Mouse (Mus musculus): ENCODE results near the gene Slc51a. TPM values are rescaled to one million over a fixed set of nuclear protein-coding genes. Genes with fewer than 3 reads are reported as not detected.

The Slc51a gene
- polyA plus RNA-seq, 1 experiment from 2014 or later = 0.25 TPM

GRCm38 (mm10) chr16:32516006-32516962, 28.6 kb upstream of the Slc51a start:
- H3K4me1 ChIP-seq = peaks cover 34% of the 10 kb centered on the region
- 11% methylated on average over 21 of the region's 21 CpGs for WGBS
- H3K9ac ChIP-seq = peak overlapping the region; percentile 65
- H3K36me3 ChIP-seq = no peaks in the 10 kb centered on the region
- no peaks in the 10 kb centered on the region for H3K9me3 ChIP-seq
- H3K27ac ChIP-seq = peak overlapping the region; percentile 94
- H3K27me3 ChIP-seq = no peaks in the 10 kb centered on the region
- peak overlapping the region; percentile 57 for H3K4me2 ChIP-seq
- ATAC-seq (ENCODE audit: insufficient number of reproducible peaks, insufficient read depth, low FRiP score, low TSS enrichment, low read depth) = peak; percentile 70
- peak overlapping the region; percentile 30 for H3K4me3 ChIP-seq

- H3K36me3 ChIP-seq = no peaks in the 10 kb centered on the region
- H3K9ac ChIP-seq = no peak overlapping the region
- no peaks in the 10 kb centered on the region for H3K27me3 ChIP-seq
- WGBS = 91% methylated on average over 6 of the region's 6 CpGs
- no peak overlapping the region for H3K4me3 ChIP-seq
- ATAC-seq (ENCODE audit: insufficient number of reproducible peaks, insufficient read depth, low FRiP score, low TSS enrichment, low read depth) = no peak
- H3K27ac ChIP-seq = no peak overlapping the region
- H3K4me2 ChIP-seq = no peak overlapping the region
- no peaks in the 10 kb centered on the region for H3K9me3 ChIP-seq
- H3K4me1 ChIP-seq = peaks cover 31% of the 10 kb centered on the region
Observed at GRCm38 (mm10) chr16:32513948-32514347, 26.3 kb upstream of the Slc51a start.

DNA sequence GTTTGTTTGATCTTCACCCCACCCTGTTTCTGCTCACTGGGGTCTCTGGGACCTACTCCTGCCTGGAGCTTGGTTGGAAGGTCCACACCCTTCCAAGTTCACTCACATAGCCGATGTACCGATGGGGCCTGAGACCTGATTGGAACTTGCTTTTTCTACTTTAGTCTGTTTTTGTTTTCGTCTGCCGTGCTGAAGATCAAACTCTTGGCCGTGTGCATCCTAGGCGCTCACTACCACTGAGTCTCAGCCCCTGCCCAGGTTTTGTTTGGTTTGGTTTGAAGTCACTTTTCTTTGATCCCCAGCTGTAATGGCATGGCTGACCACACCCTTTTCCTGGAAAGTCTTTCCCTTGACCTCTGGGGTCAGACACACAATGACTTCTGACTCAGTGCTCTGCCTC, 25.7 kb upstream of the Slc51a start:
- WGBS = 90% methylated on average over 6 of the region's 6 CpGs
- no peaks in the 10 kb centered on the region for H3K9me3 ChIP-seq
- H3K36me3 ChIP-seq = no peaks in the 10 kb centered on the region
- H3K4me1 ChIP-seq = peaks cover 31% of the 10 kb centered on the region
- no peak overlapping the region for H3K9ac ChIP-seq
- no peak overlapping the region for H3K27ac ChIP-seq
- no peak for ATAC-seq (ENCODE audit: insufficient number of reproducible peaks, insufficient read depth, low FRiP score, low TSS enrichment, low read depth)
- no peaks in the 10 kb centered on the region for H3K27me3 ChIP-seq
- H3K4me2 ChIP-seq = no peak overlapping the region
- no peak overlapping the region for H3K4me3 ChIP-seq

- H3K36me3 ChIP-seq = no peaks in the 10 kb centered on the region
- no peak for ATAC-seq (ENCODE audit: insufficient number of reproducible peaks, insufficient read depth, low FRiP score, low TSS enrichment, low read depth)
- WGBS = 71% methylated on average over 3 of the region's 3 CpGs
- H3K4me3 ChIP-seq = no peak overlapping the region
- no peaks in the 10 kb centered on the region for H3K27me3 ChIP-seq
- peaks cover 31% of the 10 kb centered on the region for H3K4me1 ChIP-seq
- no peaks in the 10 kb centered on the region for H3K9me3 ChIP-seq
- H3K27ac ChIP-seq = peak overlapping the region; percentile 30; the same call in 1 of the 2 replicates
- no peak overlapping the region for H3K4me2 ChIP-seq
- no peak overlapping the region for H3K9ac ChIP-seq
Observed at GRCm38 (mm10) chr16:32512921-32513320, 25.2 kb upstream of the Slc51a start.

DNA sequence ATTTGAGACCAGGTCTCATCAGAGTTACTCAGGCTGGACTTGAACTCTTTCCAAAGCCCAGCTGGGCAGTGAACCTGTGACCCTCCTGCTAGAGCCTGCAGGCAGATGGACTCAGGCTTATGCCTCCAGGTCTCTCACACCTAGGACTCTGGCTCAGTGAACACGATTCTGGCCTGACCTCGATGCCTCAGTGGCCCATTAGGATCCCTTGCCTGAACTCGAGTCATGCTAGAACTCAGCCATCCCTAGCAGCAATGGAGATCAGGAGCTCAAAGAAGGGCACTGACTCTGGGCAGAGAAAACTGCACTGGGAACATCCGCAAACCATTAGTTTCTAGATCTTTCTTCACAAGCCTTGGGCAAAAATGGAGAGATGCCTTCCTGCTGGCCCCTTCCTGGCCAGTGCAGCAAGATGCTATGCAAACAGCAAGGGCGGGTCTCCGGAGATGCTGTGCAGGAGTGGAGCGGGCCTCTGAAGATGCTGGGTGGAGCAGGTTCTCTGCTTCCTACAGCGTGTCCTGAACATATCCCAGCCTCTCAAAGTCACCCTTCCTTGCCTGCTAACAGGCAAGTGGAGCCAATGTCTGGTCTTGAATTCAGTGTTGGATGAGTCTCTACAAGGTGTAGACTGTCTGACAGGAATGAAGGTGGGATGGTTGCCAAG, 24.3 kb upstream of the Slc51a start:
- WGBS = 90% methylated on average over 8 of the region's 8 CpGs

DNA sequence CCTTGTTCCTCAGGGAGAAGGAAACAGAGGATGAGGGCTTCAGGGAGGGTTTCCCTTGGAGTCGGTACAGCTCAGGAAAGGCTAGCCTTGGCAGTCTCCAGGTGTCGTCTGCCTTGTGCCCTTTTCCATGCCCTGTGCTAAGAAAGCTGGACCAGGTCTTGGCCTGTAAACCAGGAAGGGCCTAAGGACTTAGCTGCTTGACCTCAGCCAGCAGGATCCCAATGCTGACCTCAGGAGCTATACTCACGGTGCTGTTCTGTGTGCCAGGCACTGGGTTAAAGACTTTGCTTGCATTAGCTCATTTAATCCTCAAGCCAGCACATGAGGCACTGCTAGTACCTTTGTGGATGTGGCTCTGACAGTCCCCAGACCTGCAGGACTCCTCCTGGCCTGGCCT, 23.7 kb upstream of the Slc51a start:
- no peaks in the 10 kb centered on the region for H3K9me3 ChIP-seq
- no peak for ATAC-seq (ENCODE audit: insufficient number of reproducible peaks, insufficient read depth, low FRiP score, low TSS enrichment, low read depth)
- peaks cover 26% of the 10 kb centered on the region for H3K4me1 ChIP-seq
- no peak overlapping the region for H3K4me2 ChIP-seq
- H3K4me3 ChIP-seq = no peak overlapping the region
- 67% methylated on average over 3 of the region's 3 CpGs for WGBS
- H3K36me3 ChIP-seq = no peaks in the 10 kb centered on the region
- no peak overlapping the region for H3K27ac ChIP-seq
- no peak overlapping the region for H3K9ac ChIP-seq
- H3K27me3 ChIP-seq = no peaks in the 10 kb centered on the region

More for the DNA sequence above, 24.3 kb upstream of the Slc51a start:
- no peak overlapping the region for H3K27ac ChIP-seq
- no peak overlapping the region for H3K9ac ChIP-seq
- H3K9me3 ChIP-seq = no peaks in the 10 kb centered on the region
- peaks cover 31% of the 10 kb centered on the region for H3K4me1 ChIP-seq
- no peaks in the 10 kb centered on the region for H3K27me3 ChIP-seq
- ATAC-seq (ENCODE audit: insufficient number of reproducible peaks, insufficient read depth, low FRiP score, low TSS enrichment, low read depth) = no peak
- no peak overlapping the region for H3K4me2 ChIP-seq
- no peak overlapping the region for H3K4me3 ChIP-seq
- no peaks in the 10 kb centered on the region for H3K36me3 ChIP-seq

GRCm38 (mm10) chr16:32510399-32511337, 23.0 kb upstream of the Slc51a start:
- H3K27ac ChIP-seq = no peak overlapping the region
- H3K9me3 ChIP-seq = no peaks in the 10 kb centered on the region
- H3K4me3 ChIP-seq = no peak overlapping the region
- H3K9ac ChIP-seq = no peak overlapping the region
- no peaks in the 10 kb centered on the region for H3K27me3 ChIP-seq
- H3K4me1 ChIP-seq = peaks cover 20% of the 10 kb centered on the region
- no peak for ATAC-seq (ENCODE audit: insufficient number of reproducible peaks, insufficient read depth, low FRiP score, low TSS enrichment, low read depth)
- no peaks in the 10 kb centered on the region for H3K36me3 ChIP-seq
- H3K4me2 ChIP-seq = no peak overlapping the region
- 64% methylated on average over 18 of the region's 18 CpGs for WGBS

GRCm38 (mm10) chr16:32509066-32509942, 21.6 kb upstream of the Slc51a start:
- Histone ChIP-seq H3K4me2 (no peak overlapping the region), H3K27me3 (no peaks in the 10 kb centered on the region), H3K4me3 (no peak overlapping the region), H3K9me3 (no peaks in the 10 kb centered on the region), H3K27ac (no peak overlapping the region), H3K4me1 (peaks cover 19% of the 10 kb centered on the region; the same call in 1 of the 2 replicates), H3K36me3 (no peaks in the 10 kb centered on the region), H3K9ac (no peak overlapping the region)
- peak; percentile 52; the same call in 1 of the 2 replicates for ATAC-seq (ENCODE audit: insufficient number of reproducible peaks, insufficient read depth, low FRiP score, low TSS enrichment, low read depth)
- WGBS = 62% methylated on average over 9 of the region's 9 CpGs

DNA sequence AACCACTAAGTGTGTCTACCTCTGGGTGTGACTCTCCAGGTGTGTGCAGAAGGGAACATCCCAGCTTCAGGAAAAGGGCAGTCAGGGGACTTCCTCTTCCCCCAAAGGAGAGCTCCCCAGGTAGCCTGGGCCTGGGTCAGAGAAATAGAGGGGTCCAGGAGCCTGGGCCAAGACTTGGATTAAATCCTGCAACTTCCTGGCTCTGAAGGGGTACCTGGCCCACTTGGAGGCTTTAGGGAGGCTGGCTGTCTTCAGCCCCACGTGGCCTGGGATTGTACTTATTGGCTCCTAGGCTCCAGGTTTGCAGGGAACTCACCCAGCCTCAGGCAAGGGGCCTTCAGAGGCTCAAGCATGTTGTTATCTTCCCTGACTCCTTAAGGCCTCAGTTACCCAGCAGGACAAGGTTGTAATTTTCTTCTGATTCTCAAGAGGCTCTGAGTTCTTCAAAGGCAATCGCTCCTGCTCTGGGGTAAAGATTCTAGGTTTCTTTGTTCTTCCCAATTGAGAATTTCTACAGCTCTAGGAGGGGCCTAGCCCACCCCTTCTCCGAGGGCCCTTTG, 20.9 kb upstream of the Slc51a start:
- Histone ChIP-seq H3K36me3 (no peaks in the 10 kb centered on the region), H3K4me2 (no peak overlapping the region), H3K4me3 (no peak overlapping the region), H3K4me1 (peaks cover 19% of the 10 kb centered on the region; the same call in 1 of the 2 replicates), H3K9me3 (no peaks in the 10 kb centered on the region), H3K9ac (no peak overlapping the region), H3K27ac (no peak overlapping the region), H3K27me3 (no peaks in the 10 kb centered on the region)
- no peak for ATAC-seq (ENCODE audit: insufficient number of reproducible peaks, insufficient read depth, low FRiP score, low TSS enrichment, low read depth)
- 39% methylated on average over 3 of the region's 3 CpGs for WGBS

DNA sequence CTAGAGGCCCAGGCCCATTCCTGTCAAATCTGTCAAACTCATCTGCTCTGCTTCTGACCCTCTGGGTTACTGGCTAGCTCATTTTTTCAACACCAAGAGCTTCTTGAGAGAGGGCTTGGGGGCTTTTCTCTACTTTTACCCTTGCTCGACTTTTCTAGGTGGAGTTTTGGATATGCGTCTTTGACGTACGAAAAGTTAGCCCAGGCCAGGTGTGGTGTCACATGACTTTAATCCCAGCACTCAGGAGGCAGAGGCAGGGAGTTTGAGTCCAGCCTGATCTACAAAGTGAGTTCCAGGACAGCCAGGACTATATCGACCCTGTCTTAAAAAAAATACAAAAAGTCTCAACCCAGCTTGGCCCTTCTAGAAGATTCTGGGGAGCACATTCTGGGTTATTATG, 20.4 kb upstream of the Slc51a start:
- ATAC-seq (ENCODE audit: insufficient number of reproducible peaks, insufficient read depth, low FRiP score, low TSS enrichment, low read depth) = no peak
- Histone ChIP-seq H3K9me3 (no peaks in the 10 kb centered on the region), H3K4me1 (peaks cover 19% of the 10 kb centered on the region; the same call in 1 of the 2 replicates), H3K4me2 (no peak overlapping the region), H3K4me3 (no peak overlapping the region), H3K9ac (no peak overlapping the region), H3K27me3 (no peaks in the 10 kb centered on the region), H3K27ac (no peak overlapping the region), H3K36me3 (no peaks in the 10 kb centered on the region)
- 77% methylated on average over 5 of the region's 5 CpGs for WGBS
